Mouse (Mus musculus) MEL (cell line): Measurements from ENCODE around the gene Ino80. TPM values are rescaled to one million over a fixed set of nuclear protein-coding genes. Genes with fewer than 3 reads are reported as not detected.

Experiments used
- DNase-seq: peaks from one replicate; pipeline ENCODE4 v3.0.0; 2011; ENCODE audit warnings: low read depth, low spot score
- H3K27ac ChIP-seq: 2 replicates; pipeline ENCODE4 v1.5.1; 2012; ENCODE audit warnings: low read depth, mild to moderate bottlenecking, control low read depth, low read length, moderate library complexity; ENCODE audit not compliant: control insufficient read depth
- H3K27me3 ChIP-seq, 2 experiments: fragments of 150-350 bp in 1 of 2; sonication (generic) in 1 of 2; 2 replicates each; pipeline ENCODE4 v1.6.1; 2012; ENCODE audit warnings: low read length in 2 of 2, mild to moderate bottlenecking in 2 of 2, improper control_type of control experiment in 1 of 2, moderate library complexity in 1 of 2; ENCODE audit not compliant: insufficient read depth in 2 of 2, control insufficient read depth in 1 of 2
- H3K36me3 ChIP-seq, 2 experiments: 2 replicates each; pipeline ENCODE4 v1.6.1; 2012 to 2014; ENCODE audit warnings: low read length in 2 of 2, improper control_type of control experiment in 1 of 2, inconsistent platforms in 1 of 2, mild to moderate bottlenecking in 1 of 2; ENCODE audit not compliant: insufficient read depth in 2 of 2, control insufficient read depth in 1 of 2
- H3K4me1 ChIP-seq, 2 experiments: fragments of 150-350 bp in 1 of 2; sonication (generic) in 1 of 2; 2 replicates each; pipeline ENCODE4 v1.6.1; 2012; ENCODE audit warnings: low read length in 2 of 2, improper control_type of control experiment in 1 of 2, mild to moderate bottlenecking in 1 of 2; ENCODE audit not compliant: insufficient read depth in 2 of 2, control insufficient read depth in 1 of 2
- H3K4me3 ChIP-seq, 2 experiments: fragments of 150-350 bp in 1 of 2; sonication (generic) in 1 of 2; 2 replicates each; pipeline ENCODE4 v1.5.1; 2012; ENCODE audit warnings: low read depth in 2 of 2, low read length in 2 of 2, mild to moderate bottlenecking in 2 of 2, moderate library complexity in 2 of 2, control low read depth in 1 of 2, improper control_type of control experiment in 1 of 2; ENCODE audit not compliant: control insufficient read depth in 1 of 2, insufficient read depth in 1 of 2
- H3K79me2 ChIP-seq: 2 replicates; pipeline ENCODE4 v1.6.1; 2012; ENCODE audit warnings: mild to moderate bottlenecking, low read length, moderate library complexity; ENCODE audit not compliant: control insufficient read depth, poor library complexity, insufficient read depth
- H3K9ac ChIP-seq: 2 replicates; pipeline ENCODE4 v1.6.1; 2012; ENCODE audit warnings: low read depth, mild to moderate bottlenecking, control low read depth, low read length, moderate library complexity; ENCODE audit not compliant: control insufficient read depth, poor library complexity, severe bottlenecking
- H3K9me3 ChIP-seq: fragments of 150-350 bp; sonication (generic); replicated peaks from 2 replicates; pipeline ENCODE4 v1.6.1; 2012; ENCODE audit warnings: mild to moderate bottlenecking, low read length, improper control_type of control experiment, moderate library complexity; ENCODE audit not compliant: insufficient read depth
- CHD1 ChIP-seq: IDR thresholded peaks from 2 replicates; pipeline ENCODE4 v1.6.1; 2012; ENCODE audit warnings: low read depth, mild to moderate bottlenecking, inconsistent platforms, low read length, improper control_type of control experiment
- ETS1 ChIP-seq: IDR thresholded peaks from 2 replicates; pipeline ENCODE4 v1.6.1; 2012; ENCODE audit warnings: low read depth, mild to moderate bottlenecking, inconsistent platforms, low read length, improper control_type of control experiment, moderate library complexity
- GABPA ChIP-seq: IDR thresholded peaks from 2 replicates; pipeline ENCODE4 v1.6.1; 2012; ENCODE audit warnings: low read depth, mild to moderate bottlenecking, inconsistent platforms, low read length, improper control_type of control experiment, moderate library complexity
- GATA1 ChIP-seq: IDR thresholded peaks from 2 replicates; pipeline ENCODE4 v1.6.1; 2011; ENCODE audit warnings: low read depth, low read length, improper control_type of control experiment
- HCFC1 ChIP-seq: IDR thresholded peaks from 2 replicates; pipeline ENCODE4 v1.6.1; 2012; ENCODE audit warnings: low read depth, mild to moderate bottlenecking, inconsistent platforms, low read length, improper control_type of control experiment, moderate library complexity
- KAT2A ChIP-seq: conservative IDR thresholded peaks from 2 replicates; pipeline ENCODE4 v1.6.1; 2012; ENCODE audit warnings: low read depth, low read length, improper control_type of control experiment, inconsistent platforms
- MAFK ChIP-seq: IDR thresholded peaks from 2 replicates; pipeline ENCODE4 v1.6.1; 2011; ENCODE audit warnings: low read depth, mild to moderate bottlenecking, low read length, improper control_type of control experiment, borderline replicate concordance
- MAX ChIP-seq: IDR thresholded peaks from 2 replicates; pipeline ENCODE4 v1.6.1; 2011; ENCODE audit warnings: low read length, improper control_type of control experiment
- MAZ ChIP-seq: IDR thresholded peaks from 2 replicates; pipeline ENCODE4 v1.6.1; 2012; ENCODE audit warnings: low read depth, mild to moderate bottlenecking, inconsistent platforms, low read length, improper control_type of control experiment
- MYC ChIP-seq: IDR thresholded peaks from 2 replicates; pipeline ENCODE4 v1.6.1; 2011; ENCODE audit warnings: low read depth, mild to moderate bottlenecking, low read length, improper control_type of control experiment, moderate library complexity
- NRF1 ChIP-seq: IDR thresholded peaks from 2 replicates; pipeline ENCODE4 v1.6.1; 2014; ENCODE audit warnings: low read depth, mild to moderate bottlenecking, inconsistent platforms, low read length, improper control_type of control experiment, moderate library complexity; ENCODE audit not compliant: poor library complexity, insufficient read depth, severe bottlenecking
- POLR2A ChIP-seq, 2 experiments: IDR thresholded peaks; 2 replicates each; pipeline ENCODE4 v1.6.1; 2011 to 2012; ENCODE audit warnings: low read length in 2 of 2, mild to moderate bottlenecking in 2 of 2, control low read depth in 1 of 2, improper control_type of control experiment in 1 of 2, low read depth in 1 of 2, moderate library complexity in 1 of 2; ENCODE audit not compliant: control insufficient read depth in 1 of 2, insufficient read depth in 1 of 2, poor library complexity in 1 of 2
- POLR2AphosphoS5 ChIP-seq: IDR thresholded peaks from 2 replicates; pipeline ENCODE4 v1.6.1; 2012; ENCODE audit warnings: low read depth, borderline replicate concordance, mild to moderate bottlenecking, inconsistent platforms, low read length, moderate library complexity, mixed read lengths
- RAD21 ChIP-seq: IDR thresholded peaks from 2 replicates; pipeline ENCODE4 v1.6.1; 2011; ENCODE audit warnings: mild to moderate bottlenecking, low read depth, low read length, improper control_type of control experiment
- RCOR1 ChIP-seq: IDR thresholded peaks from 2 replicates; pipeline ENCODE4 v1.6.1; 2012; ENCODE audit warnings: low read depth, mild to moderate bottlenecking, inconsistent platforms, low read length, improper control_type of control experiment
- SMC3 ChIP-seq: IDR thresholded peaks from 2 replicates; pipeline ENCODE4 v1.6.1; 2011; ENCODE audit warnings: low read depth, low read length, improper control_type of control experiment
- TBP ChIP-seq: IDR thresholded peaks from 2 replicates; pipeline ENCODE4 v1.8.0; 2011; ENCODE audit warnings: low read depth, low read length, improper control_type of control experiment
- UBTF ChIP-seq: IDR thresholded peaks from 2 replicates; pipeline ENCODE4 v1.6.1; 2012; ENCODE audit warnings: low read depth, mild to moderate bottlenecking, inconsistent platforms, low read length, improper control_type of control experiment, moderate library complexity, borderline replicate concordance; ENCODE audit not compliant: insufficient read depth
- USF1 ChIP-seq: IDR thresholded peaks from 2 replicates; pipeline ENCODE4 v1.6.1; 2014; ENCODE audit warnings: low read depth, mild to moderate bottlenecking, inconsistent platforms, low read length, improper control_type of control experiment, moderate library complexity
- ZC3H11A ChIP-seq: IDR thresholded peaks from 2 replicates; pipeline ENCODE4 v1.6.1; 2012; ENCODE audit warnings: low read depth, mild to moderate bottlenecking, inconsistent platforms, low read length, improper control_type of control experiment
- polyA plus RNA-seq, 2 experiments: library from polyadenylated mRNA; stranded (reverse) in 1 of 2; unstranded in 1 of 2; fragments of >175 nt in 1 of 2; fragments of >200 nt in 1 of 2; gene quantifications; 2 replicates each; pipeline versions ENCODE4 v1.2.1 to v1.2.4; 2012; ENCODE audit warnings: low replicate concordance in 2 of 2, low read depth in 1 of 2; ENCODE audit not compliant: insufficient read length in 2 of 2, insufficient read depth in 1 of 2, missing spikeins in 1 of 2
- total RNA-seq: library from RNA; depleted of rRNA; stranded (reverse); fragments of 300-350 nt; gene quantifications from 2 replicates; pipeline ENCODE4 v1.2.3, GENCODE M21; 2012

Ino80 gene
- total and polyA plus RNA-seq, 3 experiments, result 13.9 to 37.9 (median 23.1) TPM

- Histone ChIP-seq H3K79me2 (no peaks in the 10 kb centered on the region), H3K27ac (no peak overlapping the region), H3K27me3 (no peaks in the 10 kb centered on the region), H3K4me3 (no peak overlapping the region), H3K9ac (no peak overlapping the region), H3K4me1 (no peaks in the 10 kb centered on the region), H3K9me3 (no peaks in the 10 kb centered on the region), H3K36me3 (peaks cover 0 to 3% of the 10 kb centered on the region in 2 experiments; a peak in 2 of 4 replicates)
- no peak for DNase-seq
- TF ChIP-seq MAFK (no peak), USF1 (no peak), GABPA (no peak), RCOR1 (no peak), MAZ (no peak), TBP (no peak), POLR2A (IDR thresholded peaks at IDR 0.05; ENCODE audit: control insufficient read depth in 1 of 2, insufficient read depth in 1 of 2, low read depth in 1 of 2, low read length in 2 of 2, poor library complexity in 1 of 2) (no peak)
Observed at GRCm38 (mm10) chr2:119370116-119370515, 107.4 kb downstream of the Ino80 start.

- TF ChIP-seq SMC3, result no peak
- TF ChIP-seq ZC3H11A, result no peak
- no peak for TF ChIP-seq POLR2AphosphoS5
- TF ChIP-seq RAD21, result no peak
- TF ChIP-seq MYC, result no peak
- TF ChIP-seq MAFK, result no peak
- TF ChIP-seq NRF1, result no peak
- no peak for TF ChIP-seq ETS1
- TF ChIP-seq KAT2A, result no peak
- no peak for TF ChIP-seq MAX
- no peak for TF ChIP-seq GATA1
- no peak for TF ChIP-seq HCFC1
- TF ChIP-seq POLR2A (IDR thresholded peaks at IDR 0.05; ENCODE audit: control insufficient read depth in 1 of 2, insufficient read depth in 1 of 2, low read depth in 1 of 2, low read length in 2 of 2, poor library complexity in 1 of 2), result no peak
- TF ChIP-seq CHD1, result no peak
- no peak for TF ChIP-seq USF1
- no peak for TF ChIP-seq UBTF
- H3K36me3 ChIP-seq, result no peaks in the 10 kb centered on the region; a peak in 1 of 4 replicates
- no peak for DNase-seq
- H3K27ac ChIP-seq, result no peak overlapping the region
- no peak overlapping the region for H3K4me3 ChIP-seq
- H3K4me1 ChIP-seq, result no peaks in the 10 kb centered on the region; a peak in 1 of 4 replicates
- H3K9me3 ChIP-seq, result no peaks in the 10 kb centered on the region
- H3K9ac ChIP-seq, result no peak overlapping the region
- H3K27me3 ChIP-seq, result no peaks in the 10 kb centered on the region
- H3K79me2 ChIP-seq, result no peaks in the 10 kb centered on the region
Observed at GRCm38 (mm10) chr2:119367346-119367745, 110.1 kb downstream of the Ino80 start.
